Mouse (Mus musculus) CD4-positive, CD25-positive, alpha-beta regulatory T cell, adult 2 months (primary cell): Measurements from ENCODE around the gene Scube1.
A peak's percentile ranks its signal among the peaks of the same experiment; 100 is the strongest.

Source experiments
- DNase-seq: peaks from one replicate; pipeline ENCODE4 v3.0.0-alpha.2; 2012; ENCODE audit warnings: low read depth, low spot score

Scube1 gene

GRCm38 (mm10) chr15:83665993-83666392 is 58.8 kb downstream of the Scube1 start:
- DNase-seq = no peak

GRCm38 (mm10) chr15:83664722-83665121 is 60.1 kb downstream of the Scube1 start:
- DNase-seq = peak; percentile 12

- no peak for DNase-seq
Measured at GRCm38 (mm10) chr15:83663066-83663465, 61.8 kb downstream of the Scube1 start.

GRCm38 (mm10) chr15:83662106-83662505 is 62.7 kb downstream of the Scube1 start:
- DNase-seq = no peak

GRCm38 (mm10) chr15:83642518-83642917 is 82.3 kb downstream of the Scube1 start:
- no peak for DNase-seq

- no peak for DNase-seq
Measured at GRCm38 (mm10) chr15:83640208-83640607, 84.6 kb downstream of the Scube1 start.

- DNase-seq = no peak
Measured at GRCm38 (mm10) chr15:83639160-83639559, 85.7 kb downstream of the Scube1 start.

GRCm38 (mm10) chr15:83638196-83638899 is 86.5 kb downstream of the Scube1 start:
- DNase-seq = no peak

- DNase-seq = no peak
Measured at GRCm38 (mm10) chr15:83636759-83637158, 88.1 kb downstream of the Scube1 start.

GRCm38 (mm10) chr15:83635251-83635650 is 89.6 kb downstream of the Scube1 start:
- no peak for DNase-seq

- no peak for DNase-seq
Measured at GRCm38 (mm10) chr15:83634076-83634475, 90.7 kb downstream of the Scube1 start.

- no peak for DNase-seq
Measured at GRCm38 (mm10) chr15:83631071-83631470, 93.8 kb downstream of the Scube1 start.

- no peak for DNase-seq
Measured at GRCm38 (mm10) chr15:83629716-83630115, 95.1 kb downstream of the Scube1 start.

- DNase-seq = no peak
Measured at GRCm38 (mm10) chr15:83626142-83626645, 98.6 kb downstream of the Scube1 start.

- DNase-seq = no peak
Measured at GRCm38 (mm10) chr15:83615245-83615644, 109.6 kb downstream of the Scube1 start.

GRCm38 (mm10) chr15:83607115-83607802 is 117.6 kb downstream of the Scube1 start:
- peak; percentile 87 for DNase-seq

- DNase-seq = no peak
Measured at GRCm38 (mm10) chr15:83606700-83607099, 118.1 kb downstream of the Scube1 start.

- DNase-seq = no peak
Measured at GRCm38 (mm10) chr15:83606216-83606615, 118.6 kb downstream of the Scube1 start.

- peak; percentile 12 for DNase-seq
Measured at GRCm38 (mm10) chr15:83603426-83603825, 121.4 kb downstream of the Scube1 start.

- no peak for DNase-seq
Measured at GRCm38 (mm10) chr15:83603046-83603396, 121.8 kb downstream of the Scube1 start.

- DNase-seq = peak; percentile 77
Measured at GRCm38 (mm10) chr15:83602372-83603045, 122.3 kb downstream of the Scube1 start.

GRCm38 (mm10) chr15:83601185-83601584 is 123.6 kb downstream of the Scube1 start:
- DNase-seq = peak; percentile 39
